Mouse (Mus musculus) erythroblast, adult 5-6 weeks (primary cell): ENCODE measurements around the gene 1600002K03Rik. TPM values are rescaled to one million over a fixed set of nuclear protein-coding genes. Genes with fewer than 3 reads are reported as not detected.
"Not testable (repeated sequence)": the region's sequence is repeated elsewhere in the genome, so short reads cannot be mapped to it uniquely, and the experiment has no call there.

Experiments used
- ATAC-seq: replicated peaks from 2 replicates; pipeline ENCODE4 v1.8.0; 2016; ENCODE audit warnings: moderate number of reproducible peaks, mild to moderate bottlenecking, moderate TSS enrichment, inconsistent platforms; ENCODE audit not compliant: poor library complexity, low FRiP score, severe bottlenecking
- total RNA-seq, 2 experiments: library from RNA; stranded (forward) in 1 of 2; stranded (reverse) in 1 of 2; fragments of 150-400 nt in 1 of 2; fragments of 200-764, 138-1000 nt in 1 of 2; gene quantifications; 2 replicates each; pipeline versions ENCODE4 v1.2.3 to v1.2.4; 2015 to 2017; ENCODE audit warnings: low replicate concordance in 2 of 2

1600002K03Rik gene
- total RNA-seq, 2 experiments from 2014 or later = not detected

- ATAC-seq = no peak
Observed at GRCm38 (mm10) chr10:80163721-80164120, 9.0 kb upstream of the 1600002K03Rik start.

GRCm38 (mm10) chr10:80164161-80164997 lies 8.4 kb upstream of the 1600002K03Rik start:
- 0 out of 2 replicates have a peak, but pooled peaks have one; percentile 0 for ATAC-seq

DNA sequence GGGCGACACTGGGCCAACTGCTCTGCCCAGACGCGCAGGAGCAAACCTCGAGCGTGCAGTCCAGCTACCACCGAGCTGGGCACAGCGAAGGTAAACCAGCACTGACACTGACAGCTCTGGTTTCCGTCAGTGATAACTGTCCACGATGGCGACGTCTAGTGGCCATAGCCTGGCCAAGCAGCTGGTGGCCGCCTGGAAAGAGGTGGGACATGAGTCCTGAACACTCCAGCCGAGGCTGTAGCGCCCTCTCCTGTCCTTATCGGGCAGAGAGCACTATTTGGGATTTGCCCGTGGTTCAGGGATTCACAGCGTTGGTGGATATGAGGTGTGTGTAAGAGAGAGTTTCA lies 7.8 kb upstream of the 1600002K03Rik start:
- peak; percentile 63 for ATAC-seq

- no peak for ATAC-seq
Observed at GRCm38 (mm10) chr10:80165392-80166128, 7.2 kb upstream of the 1600002K03Rik start, which contains the start of gene Cirbp. Gene Cirbp, plus strand, starts transcription at chr10:80165985.

DNA sequence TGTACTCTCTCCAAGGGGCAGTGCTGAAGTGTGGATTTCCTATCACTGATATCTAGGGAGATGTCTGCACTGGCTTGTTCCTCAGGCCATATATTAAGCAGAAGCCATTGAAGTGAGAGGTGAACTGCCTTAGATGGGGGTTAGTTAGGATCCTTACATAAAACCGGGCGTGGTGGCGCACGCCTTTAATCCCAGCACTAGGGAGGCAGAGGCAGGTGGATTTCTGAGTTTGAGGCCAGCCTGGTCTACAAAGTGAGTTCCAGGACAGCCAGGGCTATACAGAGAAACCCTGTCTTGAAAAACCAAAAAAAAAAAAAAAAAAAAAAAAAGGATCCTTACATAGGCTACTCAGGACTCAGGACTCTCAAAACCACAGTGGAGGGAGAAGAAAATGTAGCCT lies 6.6 kb upstream of the 1600002K03Rik start:
- ATAC-seq = not testable (repeated sequence)

DNA sequence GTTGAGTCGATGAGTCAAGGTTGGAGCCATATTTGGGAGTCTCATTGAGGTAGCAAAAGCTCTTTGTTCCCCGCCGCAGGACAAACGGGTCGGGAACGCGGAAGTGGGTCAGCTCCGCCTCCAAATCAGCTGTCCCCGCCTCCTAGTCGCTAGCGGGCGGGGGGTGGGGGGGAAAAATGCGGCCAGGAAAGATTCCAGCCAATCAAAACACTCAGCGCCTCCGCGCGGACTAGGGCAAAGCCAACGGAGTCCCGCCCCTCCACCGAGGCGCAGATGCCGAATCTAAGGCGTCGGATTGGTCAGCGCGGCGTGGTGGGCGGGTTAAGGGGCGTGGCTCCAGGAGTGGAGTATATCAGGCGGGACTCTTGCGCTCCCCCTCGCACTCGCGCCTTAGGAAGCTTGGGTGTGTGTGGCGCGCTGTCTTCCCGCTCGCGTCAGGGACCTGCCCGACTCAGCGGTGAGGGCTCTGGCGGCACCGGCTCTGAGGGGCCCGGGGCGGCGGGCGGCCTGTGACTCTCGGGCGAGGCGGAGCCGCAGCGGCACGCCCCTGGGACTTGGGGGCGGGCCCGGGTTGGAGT lies 5.2 kb upstream of the 1600002K03Rik start:
- peak; percentile 75 for ATAC-seq

- ATAC-seq = peak; percentile 52
Observed at GRCm38 (mm10) chr10:80168038-80168661, 4.6 kb upstream of the 1600002K03Rik start.

DNA sequence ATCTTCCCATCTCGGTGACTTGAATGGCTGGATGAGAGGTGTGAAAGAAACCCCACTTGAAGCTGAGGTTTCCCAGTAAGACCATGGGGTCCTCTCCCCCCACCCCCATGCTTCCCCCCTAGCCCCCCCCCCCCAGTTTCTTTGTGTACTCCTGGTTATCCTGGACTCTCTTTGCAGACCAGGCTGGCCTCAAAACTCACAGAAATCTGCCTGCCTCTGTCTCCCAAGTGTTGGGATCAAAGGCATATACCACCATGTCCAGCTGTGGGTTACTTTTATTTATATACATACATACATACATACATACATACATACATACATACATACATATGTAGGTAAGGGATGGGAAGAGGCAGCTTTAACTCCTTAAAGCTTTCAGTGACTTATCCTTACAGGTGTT lies 3.7 kb upstream of the 1600002K03Rik start:
- no peak for ATAC-seq

- ATAC-seq = no peak
Observed at GRCm38 (mm10) chr10:80169651-80170050, 3.1 kb upstream of the 1600002K03Rik start.

- no peak for ATAC-seq
Observed at GRCm38 (mm10) chr10:80170052-80170451, 2.7 kb upstream of the 1600002K03Rik start.

DNA sequence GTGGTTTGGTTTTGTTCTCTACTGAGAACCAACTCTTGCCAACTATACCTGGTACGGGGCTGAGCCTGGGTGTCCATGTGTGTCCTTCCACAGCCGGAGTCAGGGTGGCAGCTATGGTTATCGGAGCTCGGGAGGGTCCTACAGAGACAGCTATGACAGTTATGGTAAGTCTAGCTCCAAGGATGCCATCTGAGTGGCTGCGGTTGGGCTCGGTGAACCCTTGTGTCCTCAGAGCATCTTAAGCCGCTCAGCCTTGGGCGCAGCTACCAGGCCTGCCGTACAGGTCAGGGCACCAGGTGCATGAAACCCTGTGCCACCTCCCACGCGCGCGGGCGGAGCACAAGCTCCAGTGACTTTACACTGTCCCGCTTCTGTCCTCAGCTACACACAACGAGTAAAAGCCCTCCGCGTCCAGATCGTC lies 2.1 kb upstream of the 1600002K03Rik start:
- ATAC-seq = no peak

DNA sequence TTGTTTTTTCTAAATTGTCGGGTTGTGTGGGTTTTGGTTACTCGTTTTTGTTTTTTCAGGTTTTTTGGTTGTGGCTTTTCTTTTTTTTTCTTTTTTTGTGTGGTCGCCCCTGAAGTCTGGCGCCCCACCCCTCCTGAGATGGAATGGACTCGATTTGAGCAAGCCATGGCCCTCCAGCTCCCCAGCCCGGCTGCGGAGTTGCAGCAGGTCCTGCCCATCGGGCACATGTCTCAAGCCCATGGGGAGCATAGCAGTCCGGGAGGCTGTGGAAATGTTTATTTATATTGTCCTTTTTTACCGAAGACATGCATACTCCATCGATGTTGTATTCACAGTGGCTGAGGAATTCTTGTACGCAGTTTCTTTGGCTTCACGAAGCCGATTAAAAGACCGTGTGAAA lies 1.5 kb upstream of the 1600002K03Rik start:
- no peak for ATAC-seq

DNA sequence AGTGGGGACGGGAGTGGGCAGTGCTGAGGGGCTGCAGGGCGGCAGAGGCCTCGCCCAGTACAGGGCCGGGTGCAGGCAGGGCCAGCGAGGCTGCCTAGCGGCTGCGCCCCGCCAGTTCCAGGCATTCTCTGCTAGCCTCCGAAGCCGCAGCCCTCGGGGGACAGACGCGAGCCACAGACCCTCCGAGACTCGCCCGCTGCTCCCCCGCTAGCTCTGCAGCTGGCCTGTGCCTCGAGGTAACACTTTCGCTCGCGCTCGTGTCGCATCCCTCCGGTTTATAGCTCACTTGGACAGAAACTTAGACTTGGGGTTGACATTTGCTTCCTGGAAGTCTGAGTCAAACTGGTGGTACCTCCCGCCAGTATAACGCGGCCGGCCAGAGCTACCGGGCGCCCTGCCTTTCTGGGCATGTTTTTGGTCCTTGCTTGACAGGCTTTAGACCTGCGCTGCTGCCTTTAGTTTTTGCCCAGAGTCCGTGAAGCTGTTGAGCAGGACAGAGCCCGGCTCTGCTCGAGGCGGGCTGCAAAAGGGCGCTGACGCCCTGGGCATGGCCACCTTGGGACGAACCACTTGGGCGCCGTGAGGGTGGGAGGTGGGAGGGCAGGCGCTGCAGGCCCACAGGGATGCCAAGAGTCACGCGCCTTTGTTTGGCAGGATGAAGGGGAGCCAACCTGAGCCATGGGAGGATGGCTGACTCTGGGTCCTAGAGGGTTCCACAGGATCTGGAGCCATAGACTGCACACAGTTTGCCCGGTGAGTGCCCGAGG lies 801 bp upstream of the 1600002K03Rik start:
- no peak for ATAC-seq

DNA sequence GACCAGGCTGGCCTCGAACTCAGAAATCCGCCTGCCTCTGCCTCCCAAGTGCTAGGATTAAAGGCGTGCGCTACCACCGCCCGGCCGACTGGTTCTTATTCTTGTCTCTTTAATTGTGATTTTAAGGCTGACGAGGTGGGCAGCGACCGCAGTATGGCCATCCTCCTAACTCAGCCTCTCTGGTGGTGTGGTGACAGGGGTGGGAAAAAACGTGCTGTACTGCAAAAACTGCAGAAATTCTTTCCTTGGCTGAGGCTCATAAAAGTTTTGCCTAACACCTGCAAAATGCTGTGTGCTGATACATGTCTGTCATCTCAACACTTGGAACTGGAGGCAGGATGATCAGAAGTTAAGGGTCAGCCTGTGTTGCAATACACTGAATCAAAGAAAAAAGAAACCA lies 614 bp downstream of the 1600002K03Rik start:
- ATAC-seq = no peak

DNA sequence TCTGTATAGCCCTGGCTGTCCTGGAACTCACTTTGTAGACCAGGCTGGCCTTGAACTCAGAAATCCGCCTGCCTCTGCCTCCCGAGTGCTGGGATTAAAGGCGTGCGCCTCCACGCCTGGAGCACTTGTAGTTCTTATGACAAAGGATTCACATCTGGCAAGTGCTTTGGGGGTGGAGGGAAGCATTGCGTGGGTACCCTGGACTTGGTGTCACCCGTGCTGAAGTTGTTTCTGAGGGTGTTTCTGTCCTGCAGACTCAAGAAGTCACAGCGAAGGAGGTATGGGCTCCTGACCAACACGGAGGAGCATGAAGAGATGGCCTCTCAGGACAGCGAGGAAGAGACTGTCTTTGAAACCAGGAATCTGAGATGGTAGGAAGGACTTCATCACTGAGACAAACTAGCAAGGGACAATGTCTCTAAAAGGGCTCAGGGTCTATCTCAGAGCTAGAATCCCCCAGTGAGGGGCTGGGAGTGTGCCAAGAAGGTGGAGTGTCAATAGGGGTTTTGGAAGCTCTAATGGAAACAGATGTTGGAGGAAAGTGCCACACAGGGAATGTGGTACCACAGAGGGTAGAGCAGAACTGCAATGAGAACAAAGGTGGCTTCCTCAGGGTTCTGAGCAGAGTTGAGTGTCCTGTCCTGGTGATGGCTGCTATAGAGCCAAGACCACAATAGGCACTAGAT lies 1.4 kb downstream of the 1600002K03Rik start:
- no peak for ATAC-seq

- ATAC-seq = peak; percentile 34; the same call in 1 of the 2 replicates
Observed at GRCm38 (mm10) chr10:80174705-80175104, 2.0 kb downstream of the 1600002K03Rik start.

GRCm38 (mm10) chr10:80175536-80176269 lies 3.0 kb downstream of the 1600002K03Rik start:
- ATAC-seq = no peak

DNA sequence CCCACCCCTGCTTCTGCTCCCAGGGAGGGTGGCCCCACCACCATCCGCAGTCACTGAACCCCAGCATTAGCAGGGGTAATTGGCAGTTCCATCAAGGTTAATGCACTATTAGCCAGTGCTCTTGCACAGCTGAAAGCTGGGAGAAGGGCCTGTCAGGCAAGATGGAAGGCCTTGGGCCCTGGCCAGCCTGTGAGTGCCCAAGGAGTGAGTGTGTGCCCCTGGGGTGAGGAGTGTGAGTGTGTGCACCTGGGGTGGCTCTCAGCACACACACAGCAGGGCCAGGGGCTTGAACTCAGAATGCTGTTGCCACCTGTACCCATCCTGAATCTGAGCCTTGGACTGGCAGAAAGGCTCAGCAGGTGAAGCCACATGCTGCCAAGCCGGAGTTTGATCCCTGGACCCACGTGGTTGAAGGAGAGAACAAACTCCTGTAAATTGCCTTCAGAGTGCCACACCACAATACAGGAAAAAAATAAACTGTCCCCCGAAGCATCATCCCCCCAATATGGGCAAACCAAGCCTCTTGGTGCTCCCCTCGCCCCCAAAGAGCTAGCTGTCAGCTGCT lies 3.6 kb downstream of the 1600002K03Rik start:
- ATAC-seq = no peak
